Mouse (Mus musculus) thymus, adult 2 months (tissue): ENCODE measurements around the gene Mien1. TPM values are rescaled to one million over a fixed set of nuclear protein-coding genes. Genes with fewer than 3 reads are reported as not detected.

ENCODE experiments used
- DNase-seq: peaks from one replicate; pipeline ENCODE4 v3.0.0; 2021
- H3K27ac ChIP-seq: fragments of 200-500 bp; 2 replicates; pipeline ENCODE4 v1.5.1; 2012; ENCODE audit warnings: low read length, control low read depth; ENCODE audit not compliant: control insufficient read depth, insufficient read depth
- H3K27me3 ChIP-seq: fragments of 200-500 bp; 2 replicates; pipeline ENCODE4 v1.6.1; 2012; ENCODE audit warnings: mild to moderate bottlenecking, low read length, moderate library complexity, mixed read lengths; ENCODE audit not compliant: control insufficient read depth, insufficient read depth
- H3K36me3 ChIP-seq: fragments of 200-500 bp; 2 replicates; pipeline ENCODE4 v1.6.1; 2012; ENCODE audit warnings: mild to moderate bottlenecking, low read length, moderate library complexity; ENCODE audit not compliant: control insufficient read depth, insufficient read depth
- H3K4me1 ChIP-seq: fragments of 200-500 bp; replicated peaks from 2 replicates; pipeline ENCODE4 v1.6.1; 2012; ENCODE audit warnings: low read length; ENCODE audit not compliant: control insufficient read depth, insufficient read depth
- H3K4me3 ChIP-seq: fragments of 200-500 bp; 2 replicates; pipeline ENCODE4 v1.5.1; 2012; ENCODE audit warnings: mild to moderate bottlenecking, low read length, control low read depth, moderate library complexity; ENCODE audit not compliant: control insufficient read depth, insufficient read depth
- CTCF ChIP-seq: fragments of 200-500 bp; IDR thresholded peaks from 2 replicates; pipeline ENCODE4 v1.5.1; 2012; ENCODE audit warnings: mild to moderate bottlenecking, control low read depth, low read length, moderate library complexity, borderline replicate concordance; ENCODE audit not compliant: control insufficient read depth, poor library complexity, insufficient read depth; ENCODE audit errors: extremely low read depth
- POLR2A ChIP-seq: fragments of 200-500 bp; IDR thresholded peaks from 2 replicates; pipeline ENCODE4 v1.6.1; 2012; ENCODE audit warnings: mild to moderate bottlenecking, low read length, control low read depth, moderate library complexity; ENCODE audit not compliant: control insufficient read depth, poor library complexity, insufficient read depth; ENCODE audit errors: extremely low read depth
- WGBS: fragments of 180-500 bp; shearing (Covaris S2); methylation state at CpG from one replicate; pipeline ENCODE4 v1.1.7; 2018; 5-methylcytosine and 5-hydroxymethylcytosine counted together
- polyA plus RNA-seq: library from polyadenylated mRNA; depleted of rRNA; stranded (reverse); fragments of >200 nt; gene quantifications from 2 replicates; pipeline ENCODE4 v1.2.3, GENCODE M21; 2012; rRNA removed

Mien1 gene
- polyA plus RNA-seq, 1 experiment = 96.7 TPM

- TF ChIP-seq CTCF = no peak
- TF ChIP-seq POLR2A = no peak
- no peaks in the 10 kb centered on the region for H3K27me3 ChIP-seq
- DNase-seq = no peak
- H3K36me3 ChIP-seq = no peaks in the 10 kb centered on the region
- peaks cover 41% of the 10 kb centered on the region for H3K4me1 ChIP-seq
- 65% methylated on average over 7 of the region's 8 CpGs for WGBS
- no peak overlapping the region for H3K4me3 ChIP-seq
- H3K27ac ChIP-seq = no peak overlapping the region
Measured at GRCm38 (mm10) chr11:98392034-98392433, 46.8 kb downstream of the Mien1 start.

GRCm38 (mm10) chr11:98390141-98390540, 48.6 kb downstream of the Mien1 start:
- Histone ChIP-seq H3K27ac (no peak overlapping the region), H3K4me3 (no peak overlapping the region), H3K27me3 (no peaks in the 10 kb centered on the region), H3K36me3 (no peaks in the 10 kb centered on the region), H3K4me1 (peaks cover 42% of the 10 kb centered on the region)
- TF ChIP-seq POLR2A (no peak), CTCF (no peak)
- DNase-seq = no peak
- WGBS = 93% methylated on average over 12 of the region's 12 CpGs

GRCm38 (mm10) chr11:98389221-98389780, 49.5 kb downstream of the Mien1 start:
- peak; percentile 73 for DNase-seq
- Histone ChIP-seq H3K4me1 (peaks cover 37% of the 10 kb centered on the region), H3K36me3 (no peaks in the 10 kb centered on the region), H3K27ac (no peak overlapping the region), H3K4me3 (no peak overlapping the region), H3K27me3 (no peaks in the 10 kb centered on the region)
- 27% methylated on average over 9 of the region's 9 CpGs for WGBS
- peak; percentile 82 for TF ChIP-seq CTCF
- TF ChIP-seq POLR2A = no peak

- Histone ChIP-seq H3K4me1 (peaks cover 26% of the 10 kb centered on the region), H3K27me3 (no peaks in the 10 kb centered on the region), H3K4me3 (no peak overlapping the region), H3K36me3 (no peaks in the 10 kb centered on the region), H3K27ac (no peak overlapping the region)
- no peak for DNase-seq
- TF ChIP-seq POLR2A (no peak), CTCF (no peak)
- WGBS = 92% methylated on average over 10 of the region's 10 CpGs
Measured at GRCm38 (mm10) chr11:98388282-98388681, 50.5 kb downstream of the Mien1 start.

Other genes with a start within 250 kb of the Mien1 start
- gene Med1, start 245.7 kb downstream of the Mien1 start, polyA plus RNA-seq = 29.0 and 30.8 TPM in 2 replicates
- 27.0 and 30.4 TPM in 2 replicates for gene Cdk12, start 235.9 kb downstream of the Mien1 start, polyA plus RNA-seq
- gene Neurod2, start 109.3 kb downstream of the Mien1 start, polyA plus RNA-seq = 0.12 and 0.22 TPM in 2 replicates
- gene Ppp1r1b, start 90.6 kb downstream of the Mien1 start, polyA plus RNA-seq = 5.9 and 11.5 TPM in 2 replicates
- 260 and 271 TPM in 2 replicates for gene Stard3, start 80.6 kb downstream of the Mien1 start, polyA plus RNA-seq
- gene Tcap, start 55.2 kb downstream of the Mien1 start, polyA plus RNA-seq = 9.9 and 83.8 TPM in 2 replicates
- 0.77 and 1.3 TPM in 2 replicates for gene Pnmt, start 52.5 kb downstream of the Mien1 start, polyA plus RNA-seq
- gene Pgap3, start 38.5 kb downstream of the Mien1 start, polyA plus RNA-seq = 51.8 and 52.5 TPM in 2 replicates
- 6.0 and 6.6 TPM in 2 replicates for gene Erbb2, start 26.5 kb downstream of the Mien1 start, polyA plus RNA-seq
- 6.7 and 6.8 TPM in 2 replicates for gene Grb7, start 7.4 kb upstream of the Mien1 start, polyA plus RNA-seq
- 143 and 183 TPM in 2 replicates for gene Ikzf3, start 107.0 kb upstream of the Mien1 start, polyA plus RNA-seq
- 1.1 and 1.2 TPM in 2 replicates for gene Zpbp2, start 112.1 kb upstream of the Mien1 start, polyA plus RNA-seq
- 66.8 and 74.6 TPM in 2 replicates for gene Ormdl3, start 148.4 kb upstream of the Mien1 start, polyA plus RNA-seq
- gene Lrrc3c, start 159.3 kb upstream of the Mien1 start, polyA plus RNA-seq = not detected in 2 replicates
- not detected in 2 replicates for gene Gm12355, start 186.7 kb upstream of the Mien1 start, polyA plus RNA-seq
- 0.74 and 1.1 TPM in 2 replicates for gene Gsdma3, start 187.4 kb upstream of the Mien1 start, polyA plus RNA-seq
- 0.17 and 0.81 TPM in 2 replicates for gene Gsdma2, start 207.8 kb upstream of the Mien1 start, polyA plus RNA-seq
- gene Gsdma, start 225.4 kb upstream of the Mien1 start, polyA plus RNA-seq = 0.71 and 0.75 TPM in 2 replicates
- gene Psmd3, start 243.6 kb upstream of the Mien1 start, polyA plus RNA-seq = 293 and 303 TPM in 2 replicates